Mouse (Mus musculus): Measurements from ENCODE around the gene Col4a2.

The Col4a2 gene

GRCm38 (mm10) chr8:11498281-11498680 lies 185.7 kb downstream of the Col4a2 start:
- DNase-seq, result peak in 1 of 2 experiments; percentile 71

Data from lung, adult 18-20 months (tissue).